Mouse (Mus musculus) kidney, embryonic 14.5 days (tissue): ENCODE data around the gene Tmem235. TPM values are rescaled to one million over a fixed set of nuclear protein-coding genes. Genes with fewer than 3 reads are reported as not detected.
"Not testable (repeated sequence)": the region's sequence is repeated elsewhere in the genome, so short reads cannot be mapped to it uniquely, and the experiment has no call there.

Source experiments
- ATAC-seq: fragments of 200-750 bp; cut with Nextera tagmentation; 2 replicates; pipeline ENCODE4 v1.8.0; 2017; ENCODE audit warnings: moderate number of reproducible peaks, mild to moderate bottlenecking, moderate TSS enrichment, moderate library complexity; ENCODE audit not compliant: low FRiP score, low TSS enrichment
- H3K27ac ChIP-seq: fragments of 300-500 bp; sonication (generic); 2 replicates; pipeline ENCODE4 v1.5.1; 2014; ENCODE audit warnings: low read depth, mild to moderate bottlenecking, low read length, moderate library complexity, mixed read lengths
- H3K27me3 ChIP-seq: fragments of 300-500 bp; sonication (generic); 2 replicates; pipeline ENCODE4 v1.6.1; 2014; ENCODE audit warnings: mild to moderate bottlenecking, low read length; ENCODE audit not compliant: control insufficient read depth, insufficient read depth
- H3K36me3 ChIP-seq: fragments of 300-500 bp; sonication (generic); 2 replicates; pipeline ENCODE4 v1.6.1; 2014; ENCODE audit warnings: low read length, mixed read lengths; ENCODE audit not compliant: control insufficient read depth, insufficient read depth
- H3K4me1 ChIP-seq: fragments of 300-500 bp; sonication (generic); 2 replicates; pipeline ENCODE4 v1.6.1; 2014; ENCODE audit warnings: low read length, mixed read lengths; ENCODE audit not compliant: control insufficient read depth, insufficient read depth
- H3K4me2 ChIP-seq: fragments of 300-500 bp; sonication (generic); replicated peaks from 2 replicates; pipeline ENCODE4 v1.6.1; 2014; ENCODE audit warnings: low read depth, mild to moderate bottlenecking, low read length
- H3K4me3 ChIP-seq: fragments of 300-500 bp; sonication (generic); 2 replicates; pipeline ENCODE4 v1.5.1; 2014; ENCODE audit warnings: mild to moderate bottlenecking, low read length
- H3K9ac ChIP-seq: fragments of 300-500 bp; sonication (generic); 2 replicates; pipeline ENCODE4 v1.6.1; 2014; ENCODE audit warnings: low read depth, mild to moderate bottlenecking, low read length, moderate library complexity
- H3K9me3 ChIP-seq: fragments of 300-500 bp; sonication (generic); 2 replicates; pipeline ENCODE4 v1.6.1; 2016; ENCODE audit warnings: low read length; ENCODE audit not compliant: control insufficient read depth
- WGBS: fragments of 180-500 bp; shearing (Covaris S2); extraction: QIAGEN DNeasy Blood & Tissue Kit; methylation state at CpG from one replicate; pipeline ENCODE4 v1.1.7; 2014; 5-methylcytosine and 5-hydroxymethylcytosine counted together
- polyA plus RNA-seq: library from polyadenylated mRNA; unstranded; fragments of >200 nt; fragmentation: Nextera tagmentation; extraction: Ambion mirVana; gene quantifications from 2 replicates; pipeline ENCODE4 v1.2.1, GENCODE M21; 2014

The Tmem235 gene
- polyA plus RNA-seq, 1 experiment from 2014 or later = not detected

DNA sequence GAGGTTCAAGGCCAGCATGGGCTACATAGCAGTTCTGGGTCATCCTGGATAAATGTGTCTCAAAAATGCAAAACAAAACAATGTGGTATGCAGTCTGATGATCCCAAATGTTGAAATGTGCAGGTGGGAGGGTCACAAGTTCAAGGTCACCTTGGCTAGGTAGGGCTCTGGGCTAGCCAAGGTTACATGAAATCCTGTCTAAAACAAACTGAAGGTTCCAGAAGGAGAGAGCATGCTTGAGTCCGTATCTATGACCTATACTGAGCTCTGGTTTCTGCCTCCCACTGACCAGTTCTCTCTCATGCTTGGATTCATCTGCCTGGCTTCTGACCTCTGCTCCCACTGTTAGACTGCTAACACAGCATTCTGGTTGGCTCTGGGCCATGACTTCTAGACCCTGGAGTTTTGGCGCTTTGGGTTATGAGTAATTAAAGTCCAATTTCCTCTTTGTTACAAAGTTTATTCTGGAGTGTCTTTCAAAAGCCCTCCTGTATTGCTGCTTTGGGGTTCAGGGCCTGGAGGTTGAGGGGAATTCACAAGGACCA lies 30.8 kb upstream of the Tmem235 start:
- H3K9me3 ChIP-seq = no peaks in the 10 kb centered on the region
- ATAC-seq = no peak
- H3K4me2 ChIP-seq = no peak overlapping the region
- H3K27ac ChIP-seq = peak overlapping the region; percentile 59
- peaks cover 46% of the 10 kb centered on the region for H3K4me1 ChIP-seq
- 25% methylated on average over 2 of the region's 2 CpGs for WGBS
- H3K27me3 ChIP-seq = no peaks in the 10 kb centered on the region
- H3K36me3 ChIP-seq = no peaks in the 10 kb centered on the region
- H3K9ac ChIP-seq = no peak overlapping the region
- no peak overlapping the region for H3K4me3 ChIP-seq

DNA sequence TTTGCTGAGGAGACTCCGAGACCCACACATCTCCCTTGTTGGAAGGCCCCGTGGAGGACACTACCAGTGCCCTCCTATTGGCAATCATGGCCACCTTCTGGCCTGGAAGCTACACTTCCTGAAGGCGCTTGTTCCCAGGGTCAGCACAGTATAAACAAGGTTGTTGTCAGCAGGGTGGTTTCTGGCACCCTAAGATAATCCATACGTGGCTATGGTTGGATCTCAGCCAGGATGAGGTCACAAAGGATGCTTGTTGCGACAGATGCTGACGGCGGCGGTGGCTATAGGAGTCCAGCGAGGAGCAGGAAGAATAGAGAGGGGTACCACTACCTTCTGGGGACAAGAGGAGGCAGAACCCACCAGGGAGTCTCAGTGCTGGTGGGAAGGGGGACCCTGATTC lies 30.2 kb upstream of the Tmem235 start:
- no peak overlapping the region for H3K4me2 ChIP-seq
- peaks cover 40% of the 10 kb centered on the region for H3K4me1 ChIP-seq
- WGBS = 74% methylated on average over 9 of the region's 9 CpGs
- peak overlapping the region; percentile 14; the same call in 1 of the 2 replicates for H3K27ac ChIP-seq
- ATAC-seq = no peak
- H3K27me3 ChIP-seq = no peaks in the 10 kb centered on the region
- no peaks in the 10 kb centered on the region for H3K36me3 ChIP-seq
- no peak overlapping the region for H3K4me3 ChIP-seq
- H3K9ac ChIP-seq = no peak overlapping the region
- no peaks in the 10 kb centered on the region for H3K9me3 ChIP-seq

DNA sequence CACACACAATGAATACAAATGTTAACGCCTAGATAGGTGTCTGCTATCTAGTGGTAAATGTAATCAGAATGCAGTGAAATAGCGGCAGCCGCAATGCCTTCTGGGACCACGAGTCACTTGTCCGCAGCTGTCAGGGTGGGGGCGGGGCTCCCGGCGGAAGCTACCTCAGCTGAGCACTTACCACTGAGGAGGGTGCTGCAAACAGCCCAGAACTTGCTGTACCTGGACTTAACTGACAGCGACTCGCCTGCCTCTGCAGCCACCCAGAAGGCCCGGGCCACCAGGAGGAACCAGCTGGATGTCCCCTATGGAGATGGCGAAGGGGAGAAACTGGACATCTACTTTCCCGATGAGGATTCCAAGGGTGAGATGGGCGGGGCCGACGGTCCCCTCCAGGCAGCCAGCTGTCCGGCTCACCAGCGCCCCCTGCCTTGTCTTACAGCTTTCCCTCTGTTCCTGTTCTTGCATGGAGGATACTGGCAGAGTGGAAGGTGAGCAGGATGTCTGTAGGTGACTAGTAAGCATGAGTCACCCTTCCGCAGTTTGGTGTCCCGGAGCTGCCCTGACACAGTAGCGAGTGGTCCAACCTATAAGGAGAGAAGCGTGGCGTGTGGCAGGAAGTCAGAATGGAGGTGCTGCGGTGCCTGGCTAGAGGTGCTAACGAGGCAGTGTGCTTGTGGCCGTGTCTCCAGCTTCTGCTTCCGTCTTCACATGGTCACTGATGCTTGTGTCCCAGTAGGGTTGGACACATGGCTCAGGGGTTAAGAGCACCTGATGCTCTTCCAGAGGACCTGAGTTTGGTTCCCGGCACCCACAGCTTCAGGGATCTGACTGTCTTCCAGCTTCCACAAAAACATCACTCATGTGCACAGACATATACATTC lies 28.2 kb upstream of the Tmem235 start:
- no peaks in the 10 kb centered on the region for H3K27me3 ChIP-seq
- H3K9ac ChIP-seq = peak overlapping the region; percentile 25; the same call in 1 of the 2 replicates
- H3K9me3 ChIP-seq = no peaks in the 10 kb centered on the region
- peak overlapping the region; percentile 49 for H3K4me2 ChIP-seq
- H3K27ac ChIP-seq = no peak overlapping the region
- H3K36me3 ChIP-seq = no peaks in the 10 kb centered on the region
- H3K4me3 ChIP-seq = peak overlapping the region; percentile 23; the same call in 1 of the 2 replicates
- H3K4me1 ChIP-seq = peaks cover 34% of the 10 kb centered on the region
- 17% methylated on average over 28 of the region's 28 CpGs for WGBS
- peak; percentile 34 for ATAC-seq

DNA sequence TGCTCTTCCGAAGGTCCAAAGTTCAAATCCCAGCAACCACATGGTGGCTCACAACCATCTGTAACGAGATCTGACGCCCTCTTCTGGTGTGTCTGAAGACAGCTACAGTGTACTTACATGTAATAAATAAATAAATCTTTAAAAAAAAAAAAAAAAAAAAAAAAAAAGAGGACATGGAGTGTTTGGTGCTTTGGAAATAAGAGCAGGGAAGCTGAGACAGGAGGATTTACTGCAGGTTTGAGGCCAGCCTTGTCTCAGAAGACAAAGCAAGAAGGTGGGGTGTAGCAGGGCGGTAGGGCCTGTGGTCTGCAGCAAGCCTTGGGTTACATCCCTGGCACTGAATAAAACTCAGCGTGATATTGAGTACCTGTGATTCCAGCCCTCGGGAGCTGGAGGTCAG lies 27.0 kb upstream of the Tmem235 start:
- ATAC-seq, H3K27me3 ChIP-seq, H3K27ac ChIP-seq, H3K9ac ChIP-seq, H3K9me3 ChIP-seq, H3K4me2 ChIP-seq, H3K4me3 ChIP-seq, H3K36me3 ChIP-seq: not testable (repeated sequence)
- H3K4me1 ChIP-seq = peaks cover 26% of the 10 kb centered on the region
- 92% methylated on average over 4 of the region's 6 CpGs for WGBS

DNA sequence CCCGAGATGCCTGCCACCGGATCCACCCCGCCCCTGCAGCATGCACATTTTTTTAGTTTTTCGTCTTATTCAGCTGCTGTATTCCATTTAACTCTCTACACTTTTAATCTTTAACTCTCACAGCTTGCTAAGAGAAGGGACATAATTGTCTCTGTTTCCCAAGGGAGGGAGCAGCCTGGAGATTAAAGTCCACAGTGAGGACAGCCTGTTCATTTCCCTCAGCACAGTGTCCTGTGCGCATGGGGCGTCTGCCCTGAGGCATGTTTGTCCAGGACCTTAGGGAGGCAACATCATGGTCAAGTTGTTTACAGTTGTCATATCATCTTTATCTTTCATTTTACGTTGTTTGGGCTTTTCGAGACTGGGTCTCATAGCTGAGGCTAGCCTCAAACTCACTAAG lies 26.5 kb upstream of the Tmem235 start:
- no peak overlapping the region for H3K4me3 ChIP-seq
- no peak overlapping the region for H3K9ac ChIP-seq
- no peaks in the 10 kb centered on the region for H3K9me3 ChIP-seq
- no peak for ATAC-seq
- no peaks in the 10 kb centered on the region for H3K27me3 ChIP-seq
- H3K27ac ChIP-seq = no peak overlapping the region
- no peaks in the 10 kb centered on the region for H3K36me3 ChIP-seq
- H3K4me2 ChIP-seq = no peak overlapping the region
- 89% methylated on average over 8 of the region's 8 CpGs for WGBS
- H3K4me1 ChIP-seq = peaks cover 21% of the 10 kb centered on the region

DNA sequence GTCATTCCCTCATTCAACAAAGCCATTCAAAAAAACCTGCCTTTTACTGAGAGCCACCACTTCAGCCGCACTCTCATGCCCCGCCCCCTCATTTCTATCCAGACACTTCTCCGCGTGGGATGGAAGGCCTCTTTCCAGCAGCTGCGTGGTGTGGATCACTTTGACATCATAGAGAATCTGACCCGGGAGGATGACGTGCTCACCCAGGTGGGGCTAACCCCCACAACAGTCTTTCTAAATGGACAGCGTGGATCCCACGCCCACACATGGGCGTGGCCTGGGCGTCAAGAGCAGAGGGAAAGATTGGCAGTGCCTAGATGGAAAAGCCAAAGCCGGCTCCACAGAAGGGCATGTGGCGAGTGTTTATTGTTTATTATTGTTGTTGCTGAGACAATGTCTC lies 24.2 kb upstream of the Tmem235 start:
- H3K9ac ChIP-seq = no peak overlapping the region
- no peaks in the 10 kb centered on the region for H3K36me3 ChIP-seq
- no peak for ATAC-seq
- WGBS = 29% methylated on average over 13 of the region's 13 CpGs
- no peak overlapping the region for H3K27ac ChIP-seq
- peaks cover 8% of the 10 kb centered on the region; the same call in 1 of the 2 replicates for H3K4me1 ChIP-seq
- no peaks in the 10 kb centered on the region for H3K9me3 ChIP-seq
- no peak overlapping the region for H3K4me3 ChIP-seq
- H3K27me3 ChIP-seq = no peaks in the 10 kb centered on the region
- H3K4me2 ChIP-seq = peak overlapping the region; percentile 34; the same call in 1 of the 2 replicates

DNA sequence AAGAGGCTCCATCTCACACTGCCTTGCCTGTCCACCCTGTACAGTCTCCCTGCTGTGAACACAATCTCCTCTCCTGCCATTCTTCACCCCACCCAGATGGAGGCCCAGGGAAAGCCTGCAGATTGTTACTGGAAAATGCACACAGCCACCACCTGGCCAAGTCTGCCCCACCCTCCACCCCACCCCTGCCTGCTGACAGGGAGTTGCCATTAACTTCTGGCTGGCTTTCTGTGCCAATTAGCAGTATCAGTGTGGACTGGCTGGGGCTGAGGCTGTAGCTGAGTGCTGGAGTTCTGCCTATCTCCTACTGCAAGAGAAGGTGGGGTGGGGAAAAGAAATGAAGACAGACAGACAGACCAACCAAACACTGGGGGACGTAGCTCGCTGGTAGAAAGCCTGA lies 22.0 kb upstream of the Tmem235 start:
- H3K4me1 ChIP-seq = no peaks in the 10 kb centered on the region
- no peak overlapping the region for H3K27ac ChIP-seq
- ATAC-seq = no peak
- no peaks in the 10 kb centered on the region for H3K9me3 ChIP-seq
- H3K4me3 ChIP-seq = no peak overlapping the region
- H3K27me3 ChIP-seq = no peaks in the 10 kb centered on the region
- H3K36me3 ChIP-seq = no peaks in the 10 kb centered on the region
- H3K9ac ChIP-seq = no peak overlapping the region
- no peak overlapping the region for H3K4me2 ChIP-seq
- WGBS = 68% methylated on average over 2 of the region's 2 CpGs

DNA sequence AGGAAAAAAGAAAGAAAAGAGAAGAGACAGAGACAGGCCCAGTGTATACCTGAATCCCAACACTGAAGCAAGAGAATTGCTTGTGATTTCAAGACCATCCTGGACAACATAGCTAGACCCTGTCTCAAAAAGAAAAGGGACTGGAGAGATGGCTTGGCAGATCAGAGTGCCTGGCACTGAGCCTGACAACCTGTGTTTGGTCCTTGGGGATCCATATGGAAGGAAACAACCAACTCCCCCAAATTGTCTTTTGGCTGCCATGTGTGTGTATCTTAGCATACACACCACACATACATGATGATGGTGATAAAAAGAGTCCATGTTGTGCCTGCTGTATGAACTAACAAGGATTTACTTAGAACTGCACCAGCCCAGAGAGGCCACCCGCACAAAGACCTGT lies 21.5 kb upstream of the Tmem235 start:
- H3K9me3 ChIP-seq = no peaks in the 10 kb centered on the region
- no peak overlapping the region for H3K4me2 ChIP-seq
- H3K4me3 ChIP-seq = no peak overlapping the region
- H3K36me3 ChIP-seq = no peaks in the 10 kb centered on the region
- H3K4me1 ChIP-seq = no peaks in the 10 kb centered on the region
- no peaks in the 10 kb centered on the region for H3K27me3 ChIP-seq
- WGBS = 100% methylated on average over 1 of the region's 1 CpGs
- no peak overlapping the region for H3K9ac ChIP-seq
- no peak for ATAC-seq
- no peak overlapping the region for H3K27ac ChIP-seq

DNA sequence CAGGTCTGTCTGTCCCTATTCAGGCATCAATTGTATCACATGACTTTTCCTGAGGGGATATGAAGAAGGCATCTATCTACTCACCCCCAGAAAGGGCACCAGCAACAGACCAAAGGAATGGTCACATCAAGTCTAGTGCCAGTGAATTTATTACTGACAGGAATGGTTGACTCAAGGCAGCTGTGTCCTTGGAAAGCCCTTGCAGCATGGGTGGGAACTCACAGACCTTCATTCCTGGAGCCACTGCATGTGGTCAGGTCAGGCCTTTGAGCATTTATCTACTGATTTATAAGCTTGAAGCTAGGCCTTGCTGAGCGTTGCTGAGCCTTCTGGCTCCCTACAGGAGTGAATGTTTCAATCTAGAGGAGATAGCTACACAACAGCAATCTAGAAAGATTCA lies 19.6 kb upstream of the Tmem235 start:
- Histone ChIP-seq H3K9ac (no peak overlapping the region), H3K4me1 (no peaks in the 10 kb centered on the region), H3K4me2 (no peak overlapping the region), H3K4me3 (no peak overlapping the region), H3K36me3 (no peaks in the 10 kb centered on the region), H3K9me3 (no peaks in the 10 kb centered on the region), H3K27ac (no peak overlapping the region), H3K27me3 (no peaks in the 10 kb centered on the region)
- 24% methylated on average over 1 of the region's 1 CpGs for WGBS
- ATAC-seq = no peak
